Mouse (Mus musculus) mouse trophoblast stem cell (cell line): Measurements from ENCODE around the gene Hmga2.

ENCODE experiments used
- in situ Hi-C, 2 experiments: fragments of 300-500 bp; cut with MseI, MboI; formaldehyde crosslinking; loops; 2 replicates in 1 of 2; 3 replicates in 1 of 2; pipeline ENCODE4 v1.15.1; 2025

Gene Hmga2

DNA sequence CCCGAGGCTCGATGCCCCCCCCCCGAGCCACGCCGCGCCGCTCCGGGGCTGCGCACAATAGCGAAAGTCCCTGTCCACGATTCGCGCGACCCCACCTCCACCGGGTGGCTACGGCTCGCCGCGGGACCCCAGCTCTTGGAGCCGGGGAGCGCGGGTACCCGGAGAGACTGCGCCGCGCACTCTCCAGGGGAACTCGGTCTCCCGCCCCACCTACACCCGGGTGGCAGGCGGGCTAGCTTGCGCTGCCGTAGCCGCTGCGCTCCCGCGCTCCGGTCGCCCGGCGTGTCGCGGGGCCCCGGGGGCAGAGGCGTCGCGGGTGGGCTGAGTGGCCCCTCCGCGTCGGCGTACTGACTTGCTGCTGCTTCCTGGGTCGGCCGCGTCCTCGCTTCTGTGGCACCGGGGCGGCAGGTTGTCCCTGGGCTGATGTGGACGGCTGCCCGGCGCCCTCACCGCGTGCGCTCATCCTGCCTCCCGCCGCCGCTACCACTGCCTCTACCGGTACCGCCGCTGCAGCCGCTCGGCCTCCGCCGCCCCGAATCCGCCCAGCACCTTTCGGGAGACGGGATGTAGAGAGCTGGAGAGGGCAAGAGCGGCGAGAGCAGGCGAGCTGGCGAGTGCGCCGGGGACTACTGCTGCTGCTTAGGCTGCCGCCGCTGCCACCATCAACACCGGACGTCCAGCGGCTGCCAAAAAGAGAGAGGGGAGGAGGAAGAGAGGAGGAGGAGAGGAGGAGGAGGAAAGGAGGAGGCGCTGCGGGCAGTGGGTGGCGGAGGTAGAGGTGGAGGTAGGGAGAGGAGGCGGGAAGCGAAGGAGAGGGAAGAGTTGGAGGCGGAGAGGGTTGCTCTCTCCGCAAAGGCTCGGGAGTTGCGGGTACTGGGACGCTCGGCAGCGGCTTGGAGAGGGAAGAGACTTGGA, at the start of gene Hmga2:
Hmga2 (minus strand) TSS at position 869 of the 915 bp plus-strand sequence.
- in situ Hi-C loops = loop anchor here in 1 of 2 experiments (10.0 kb wide), 1 partner anchor 171 kb away; no protein-coding TSS in a partner anchor

DNA sequence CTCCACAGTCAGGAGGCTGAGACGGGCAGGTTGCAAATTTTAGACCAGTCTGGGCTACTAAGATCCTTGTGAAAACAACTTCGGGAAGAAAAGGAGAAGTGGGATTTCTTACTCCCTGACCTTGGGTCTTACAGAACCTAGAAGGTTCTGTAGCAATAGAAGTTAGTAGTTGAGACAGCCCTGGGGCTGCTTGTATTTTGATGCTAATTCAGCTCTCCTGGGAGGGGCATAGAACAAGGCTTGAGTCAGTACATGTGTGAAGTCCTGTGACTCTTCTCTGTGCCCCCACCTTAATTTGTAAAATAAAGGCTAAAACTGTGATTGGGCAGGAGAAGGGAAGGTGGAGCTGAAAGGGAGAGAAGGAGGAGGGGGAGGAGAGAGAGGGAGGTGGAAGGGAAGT, 46.7 kb upstream of the Hmga2 start:
- in situ Hi-C loops = no loop called here

DNA sequence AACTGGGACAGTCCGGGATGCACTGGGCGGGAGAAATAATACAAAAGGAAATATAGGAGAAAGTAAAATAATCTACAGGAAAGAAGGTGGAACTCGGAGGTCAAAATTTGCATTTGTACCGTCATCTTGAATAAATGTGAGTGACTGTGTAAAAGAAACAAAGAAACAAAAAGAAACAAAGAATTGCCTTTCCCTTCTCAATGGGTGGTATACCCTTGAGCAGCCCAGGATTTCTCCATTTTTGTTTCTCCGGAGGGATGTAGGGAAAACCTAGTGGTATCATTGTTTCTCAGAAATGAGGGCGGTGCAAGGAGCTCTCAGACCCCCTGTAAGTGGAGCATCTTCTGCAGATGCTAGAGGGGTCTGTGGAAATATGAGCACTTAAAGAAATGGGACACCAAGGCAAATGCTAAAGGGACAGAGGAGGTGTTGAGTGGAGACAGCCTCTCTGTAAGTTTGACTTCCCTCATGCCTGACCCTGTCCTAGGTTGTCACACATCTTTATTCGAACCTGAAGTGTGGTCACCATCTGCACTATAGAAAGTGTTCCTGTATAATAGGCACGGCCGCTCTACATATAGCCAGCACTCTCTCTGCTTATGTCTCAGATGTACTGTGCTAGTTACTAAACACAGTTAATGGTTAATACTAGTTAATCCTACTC, 45.8 kb upstream of the Hmga2 start:
- in situ Hi-C loops = no loop called here

DNA sequence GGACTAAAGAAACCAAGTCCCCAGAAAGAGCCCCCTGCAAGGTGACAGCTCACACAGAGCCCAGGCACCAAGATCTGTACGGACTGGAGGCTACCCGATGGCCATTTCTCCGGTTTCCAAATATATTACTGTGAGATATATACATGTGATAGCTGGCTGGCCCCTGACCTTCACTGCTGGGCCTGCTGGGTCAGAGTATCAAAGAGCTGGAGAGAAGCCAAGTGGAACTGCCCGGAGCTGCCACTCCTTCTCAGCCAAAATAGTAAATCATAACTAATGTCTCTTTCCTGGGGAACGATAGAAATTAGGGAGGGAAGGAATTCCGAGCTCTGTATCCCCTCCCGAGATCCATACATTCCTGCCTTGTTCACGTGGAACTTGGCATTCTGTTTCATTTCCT, 40.0 kb upstream of the Hmga2 start:
- in situ Hi-C loops = no loop called here

DNA sequence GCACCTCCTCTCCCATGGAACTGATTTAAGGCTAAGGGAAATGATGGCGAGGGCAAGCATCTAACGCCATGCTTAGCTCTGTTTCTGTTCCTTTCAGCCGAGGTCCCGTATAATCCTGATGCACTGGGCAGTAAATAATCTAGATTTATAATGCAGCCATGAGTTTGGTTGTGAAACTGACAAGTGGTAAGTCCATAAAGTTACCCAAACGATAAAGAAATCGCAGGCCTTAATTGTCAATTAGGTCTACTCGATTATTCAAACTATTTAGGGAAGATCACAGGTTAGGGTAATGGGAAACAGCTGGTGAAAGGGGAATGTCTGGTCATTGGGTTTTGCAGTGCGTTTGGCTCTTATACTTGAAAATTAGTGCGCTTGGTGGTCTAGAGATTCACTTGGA, 37.5 kb upstream of the Hmga2 start:
- in situ Hi-C loops = no loop called here

DNA sequence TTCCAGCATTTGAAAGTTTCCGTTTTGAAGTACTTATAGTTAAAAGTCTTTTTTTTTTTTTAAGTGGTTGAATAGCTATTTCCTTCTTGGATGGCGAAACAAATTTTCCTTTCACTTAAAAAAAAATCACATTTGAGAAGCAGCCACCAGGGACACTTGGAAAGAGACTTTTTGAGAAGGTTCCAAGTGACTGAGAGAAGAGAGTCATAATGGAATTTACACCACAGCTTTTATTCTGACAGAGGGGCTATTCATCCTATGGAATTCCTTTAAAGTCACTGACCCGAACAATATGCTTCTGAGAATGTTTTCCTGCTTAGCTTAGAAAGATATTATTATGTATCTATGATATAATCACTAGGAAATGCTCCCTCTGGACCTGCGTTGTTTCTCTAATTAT, 36.7 kb upstream of the Hmga2 start:
- in situ Hi-C loops = no loop called here

DNA sequence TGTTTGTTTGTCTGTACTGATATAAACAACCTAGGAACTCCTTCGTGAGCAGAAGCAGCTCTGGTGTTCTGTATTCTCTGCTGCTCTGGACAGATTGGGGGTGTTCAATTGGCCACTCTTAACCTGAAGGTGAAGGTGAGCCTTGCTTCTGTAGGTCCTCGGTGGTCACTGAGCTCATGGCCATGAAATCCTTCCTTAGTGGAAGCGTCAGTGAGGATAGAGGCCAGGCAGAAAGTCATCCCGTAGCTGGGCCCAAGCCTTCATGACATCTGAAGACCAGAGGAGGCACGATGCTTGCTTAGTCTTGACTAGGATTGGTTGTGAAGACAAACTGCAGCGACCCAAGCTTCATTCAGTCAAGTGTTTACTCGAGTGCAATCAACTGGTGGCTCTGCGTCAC, 35.9 kb upstream of the Hmga2 start:
- in situ Hi-C loops = no loop called here

DNA sequence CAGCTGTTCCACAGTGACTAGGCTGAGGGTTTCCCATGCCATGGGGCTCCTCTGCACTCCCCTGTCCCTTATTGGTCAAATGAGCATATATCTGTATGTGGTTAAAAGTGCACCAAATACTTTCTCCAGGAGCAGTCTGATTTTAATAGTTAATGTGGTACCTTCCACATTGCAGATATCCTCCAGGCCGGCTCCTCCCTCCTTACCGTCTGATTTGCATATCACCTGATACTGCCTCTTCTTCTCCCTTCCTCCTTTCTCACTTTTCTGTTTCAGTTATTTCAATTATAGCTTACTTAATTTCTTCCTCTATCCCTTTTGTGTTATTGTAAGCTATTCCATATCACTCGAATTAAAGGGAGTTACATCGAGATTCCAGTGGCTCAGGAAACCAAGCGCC, 27.7 kb upstream of the Hmga2 start:
- in situ Hi-C loops = no loop called here

DNA sequence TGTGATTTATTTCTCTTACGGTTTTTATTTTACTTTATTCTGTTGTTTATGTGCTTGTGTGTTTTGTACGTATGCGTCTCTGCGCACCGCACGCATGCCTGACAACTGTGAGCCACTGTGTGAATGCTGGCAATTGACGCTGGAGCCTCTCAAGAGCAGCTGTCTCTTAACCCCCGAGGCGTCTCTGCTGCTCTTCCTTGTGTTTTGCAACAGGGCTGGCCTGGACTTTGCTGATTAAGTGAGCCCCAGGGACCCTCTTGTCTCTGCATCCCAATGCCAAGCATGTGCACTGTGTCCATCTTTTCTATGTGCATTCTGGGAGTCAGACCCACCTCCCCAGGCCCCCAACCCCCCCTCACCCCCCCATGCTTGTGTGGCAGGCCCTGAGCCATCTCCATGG, 24.5 kb upstream of the Hmga2 start:
- in situ Hi-C loops = no loop called here

DNA sequence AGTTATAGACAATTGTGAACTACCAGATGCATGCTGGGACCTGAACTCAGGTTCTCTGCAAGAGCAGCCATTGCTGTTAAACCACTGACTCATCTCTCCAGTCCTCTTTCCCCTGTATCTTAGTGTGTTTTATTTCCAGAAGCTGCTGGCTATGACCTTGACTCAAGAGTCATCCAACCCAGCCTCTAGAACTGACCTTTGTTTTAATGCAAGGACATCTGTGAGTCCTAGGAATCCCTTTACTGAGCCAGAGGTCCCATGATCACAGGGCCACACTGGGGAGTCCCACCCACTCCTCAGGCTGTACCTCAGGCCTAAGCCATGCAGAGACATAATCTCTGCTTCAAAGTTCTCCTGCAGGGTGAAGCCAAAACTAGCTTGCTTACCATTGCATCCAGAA, 21.8 kb upstream of the Hmga2 start:
- in situ Hi-C loops = no loop called here

DNA sequence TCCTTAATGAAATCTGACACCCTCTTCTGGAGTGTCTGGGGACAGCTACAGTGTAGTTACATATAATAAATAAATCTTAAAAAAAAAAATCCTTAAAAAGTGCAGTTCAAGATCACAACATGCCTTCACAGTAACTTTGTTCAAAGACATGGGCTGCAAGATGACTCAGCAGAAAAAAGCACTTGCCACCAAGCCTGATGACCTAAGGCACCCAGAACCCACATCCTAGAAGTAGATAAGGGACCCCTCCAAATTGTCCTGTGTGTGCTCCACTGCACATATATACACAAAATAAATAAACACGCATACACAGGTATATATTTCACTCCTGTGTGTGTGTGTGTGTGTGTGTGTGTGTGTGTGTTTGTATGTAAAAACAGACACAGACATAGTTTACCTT, 18.4 kb upstream of the Hmga2 start:
- in situ Hi-C loops = no loop called here

DNA sequence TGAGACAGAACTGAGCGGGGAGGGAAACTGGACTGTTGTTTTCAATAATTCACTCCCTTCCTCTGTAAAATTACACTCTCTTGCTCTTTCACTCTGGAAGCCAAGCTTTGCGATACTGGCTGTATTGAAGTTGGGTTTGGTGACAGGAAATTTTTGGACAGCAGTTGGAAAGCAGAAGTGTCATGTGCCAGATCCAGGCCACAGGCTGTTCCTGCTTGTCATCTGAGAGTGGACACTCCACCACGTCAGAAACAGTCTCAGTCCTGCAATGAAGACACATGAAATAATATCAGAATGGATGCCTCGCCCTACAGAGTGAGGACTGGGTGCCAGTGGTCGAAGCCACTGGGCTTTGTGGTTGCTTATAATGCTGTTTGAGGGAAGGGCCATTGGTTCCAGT, 15.2 kb upstream of the Hmga2 start:
- in situ Hi-C loops = no loop called here

DNA sequence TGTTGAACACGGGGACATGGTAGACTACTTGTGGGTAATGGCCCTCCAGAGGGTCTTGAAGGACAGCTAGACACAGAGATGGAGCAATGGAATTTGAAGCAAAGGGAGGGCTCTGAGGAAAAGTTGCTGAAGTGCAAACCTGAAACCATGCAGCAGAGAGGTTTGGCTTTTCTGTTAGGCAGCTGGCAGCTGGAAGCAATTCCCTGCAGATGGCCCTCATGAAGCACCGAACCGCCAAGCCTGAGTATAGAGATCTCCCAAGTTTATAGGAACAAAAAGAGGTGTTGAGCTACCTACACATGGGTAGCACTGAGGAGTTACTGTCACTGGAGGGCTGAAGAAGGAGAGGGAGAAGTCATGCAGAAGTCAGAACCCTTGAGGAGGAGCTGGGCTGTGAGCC, 13.3 kb upstream of the Hmga2 start:
- in situ Hi-C loops = no loop called here

DNA sequence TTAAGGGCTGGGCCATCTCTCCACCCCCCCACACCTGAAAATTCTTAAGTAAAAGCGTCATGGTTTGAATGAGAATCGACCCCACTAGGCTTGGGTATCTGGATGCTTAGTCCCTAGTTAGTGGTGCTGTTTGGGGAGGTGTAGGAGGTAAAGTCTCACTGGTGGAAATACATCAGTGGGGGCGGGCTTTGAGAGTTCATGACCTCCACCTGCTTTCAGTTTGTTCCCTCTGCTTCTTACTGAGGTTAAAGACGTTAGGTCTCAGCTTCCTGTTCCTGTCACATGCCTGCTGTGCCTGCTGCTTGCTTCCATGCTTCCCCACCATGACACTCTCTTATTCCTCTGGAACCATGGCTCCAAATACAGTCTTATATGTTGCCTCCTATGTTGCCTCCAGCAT, 12.3 kb upstream of the Hmga2 start:
- in situ Hi-C loops = no loop called here

DNA sequence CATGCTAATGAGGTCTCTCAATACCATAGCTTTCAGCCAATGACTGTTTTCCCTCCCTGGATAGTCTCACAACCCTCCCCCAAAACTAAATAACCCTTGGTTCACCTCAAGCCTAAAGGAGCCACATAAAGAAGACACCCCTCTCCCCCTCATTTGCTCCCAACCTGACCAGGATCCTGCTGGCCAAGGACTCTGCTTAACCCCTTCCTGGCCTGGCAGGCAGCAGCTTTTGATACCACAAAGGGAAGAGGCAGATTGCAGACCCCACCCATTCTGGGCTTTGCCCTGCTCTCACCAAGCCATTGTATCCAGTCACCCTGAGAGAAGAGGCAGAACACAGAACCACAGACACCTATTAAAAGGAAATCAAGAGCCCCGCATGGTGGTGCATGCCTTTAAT, 11.6 kb upstream of the Hmga2 start:
- in situ Hi-C loops = no loop called here

DNA sequence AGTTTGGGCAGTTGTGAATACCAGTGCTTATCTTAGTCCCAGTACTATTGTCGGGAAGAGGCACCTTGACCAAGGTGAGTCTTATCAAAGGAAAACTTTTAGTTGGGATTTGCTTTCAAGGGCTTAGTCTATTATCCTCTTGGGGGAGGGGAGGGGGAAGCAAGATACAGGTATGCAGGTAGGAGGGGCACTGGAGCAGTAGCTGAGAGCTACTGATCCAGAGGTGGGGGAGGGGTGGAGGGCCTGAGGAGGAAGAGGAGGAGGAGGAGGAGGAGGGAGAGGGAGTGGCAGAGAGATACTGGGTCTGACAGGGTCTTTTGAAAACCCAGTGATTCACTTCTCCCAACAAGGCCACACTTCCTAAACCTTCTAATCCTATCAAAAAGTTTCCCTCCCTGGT, 9.2 kb upstream of the Hmga2 start:
- in situ Hi-C loops = no loop called here

DNA sequence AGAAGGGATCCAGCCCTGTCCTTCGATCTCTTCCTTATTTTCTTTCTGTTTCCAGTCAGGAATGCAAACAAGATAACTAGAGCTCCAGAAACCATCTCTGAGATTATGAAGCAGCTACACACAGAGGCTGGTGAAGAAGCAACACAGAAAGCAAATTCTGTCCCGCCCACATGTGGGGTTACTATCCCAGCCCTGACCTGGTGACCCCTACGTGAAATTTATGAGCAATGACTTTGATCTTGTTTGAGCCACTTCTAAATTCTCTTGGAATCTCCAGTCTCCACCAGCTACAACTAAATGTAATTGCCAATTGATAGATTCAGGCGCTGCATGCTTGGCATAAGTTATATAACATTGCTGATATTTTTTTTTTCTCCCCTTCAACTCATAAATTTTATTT, 7.9 kb upstream of the Hmga2 start:
- in situ Hi-C loops = no loop called here

DNA sequence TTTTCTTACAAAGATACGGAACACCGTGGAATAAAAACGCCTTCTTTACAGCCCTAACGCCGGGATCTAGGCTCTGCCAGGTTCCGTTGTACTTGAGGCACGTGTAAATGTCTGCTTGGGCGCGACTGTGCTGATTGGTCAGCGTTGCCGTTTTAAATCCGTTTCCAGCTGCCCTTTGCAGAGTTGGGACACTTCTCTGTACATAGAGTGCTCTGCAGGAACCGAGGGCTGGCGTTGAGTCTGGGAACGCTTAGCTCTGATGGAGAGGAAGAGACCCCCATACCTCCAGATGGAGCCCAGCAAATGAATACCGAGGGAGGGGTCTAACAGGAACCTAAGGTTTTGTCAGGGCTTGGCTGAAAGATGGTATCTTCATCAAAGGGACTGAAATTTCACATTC, 1.9 kb upstream of the Hmga2 start:
- in situ Hi-C loops = loop anchor here in 1 of 2 experiments (10.0 kb wide), 1 partner anchor 173 kb away; no protein-coding TSS in a partner anchor

DNA sequence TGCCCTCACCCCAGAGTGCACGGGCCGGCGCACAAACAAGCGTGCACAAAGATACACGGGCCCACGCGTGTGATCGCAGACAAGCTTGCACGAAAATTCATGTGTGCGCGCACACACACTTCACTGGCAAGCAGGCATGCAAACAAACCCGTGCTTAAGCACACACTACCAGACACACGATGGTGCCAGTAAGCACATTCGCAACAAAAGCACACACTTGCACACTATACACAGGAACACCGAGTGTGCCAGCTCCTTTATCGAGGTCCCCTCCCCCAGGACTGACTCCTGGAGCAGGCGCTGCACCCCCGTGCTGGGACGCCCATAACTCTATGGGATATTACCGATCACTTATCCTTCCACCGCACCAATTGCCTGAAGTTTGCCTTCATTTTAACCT, 1.2 kb upstream of the Hmga2 start:
- in situ Hi-C loops = loop anchor here in 1 of 2 experiments (10.0 kb wide), 1 partner anchor 173 kb away; no protein-coding TSS in a partner anchor

DNA sequence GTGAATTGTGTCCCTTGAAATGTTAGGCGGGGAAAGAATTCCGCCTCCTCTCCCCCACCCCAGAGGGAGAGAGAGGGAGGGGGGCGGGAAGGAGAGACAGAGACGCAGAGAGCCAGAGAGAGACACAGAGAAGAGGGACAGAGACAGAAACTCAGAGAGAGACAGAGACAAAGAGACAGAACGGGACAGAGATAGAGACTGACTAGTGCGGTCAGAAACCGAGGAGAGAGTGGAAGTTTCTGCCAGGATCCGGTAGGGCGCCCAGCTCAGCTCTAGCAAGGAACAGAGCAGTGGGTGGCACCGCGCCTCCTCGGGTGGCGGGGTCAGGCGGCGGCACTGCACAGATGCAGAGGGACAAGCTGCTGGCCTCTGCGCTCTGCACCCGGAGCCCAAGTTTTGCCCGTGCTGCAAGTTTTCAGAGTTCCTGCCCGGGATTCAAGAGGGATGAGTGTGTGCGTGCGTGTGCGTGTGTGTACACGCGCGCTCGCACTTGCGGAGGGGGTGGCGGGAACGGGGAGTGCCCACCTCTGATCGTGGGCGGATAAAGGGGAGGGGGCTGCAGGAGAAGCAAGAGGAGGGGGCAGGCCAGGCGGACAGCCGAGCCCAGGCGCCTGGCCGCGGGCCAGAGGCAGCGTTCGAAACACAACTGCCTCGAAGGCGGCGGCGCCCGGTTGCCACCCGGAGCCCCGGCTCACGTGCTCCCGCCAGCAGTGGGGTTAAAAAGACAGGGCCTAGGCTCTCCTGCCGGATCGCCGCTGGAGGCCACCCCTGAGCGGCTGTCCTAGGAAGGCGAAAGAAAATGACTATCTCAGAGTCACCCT, 457 bp upstream of the Hmga2 start:
- in situ Hi-C loops = loop anchor here in 1 of 2 experiments (10.0 kb wide), 1 partner anchor 172 kb away; no protein-coding TSS in a partner anchor

DNA sequence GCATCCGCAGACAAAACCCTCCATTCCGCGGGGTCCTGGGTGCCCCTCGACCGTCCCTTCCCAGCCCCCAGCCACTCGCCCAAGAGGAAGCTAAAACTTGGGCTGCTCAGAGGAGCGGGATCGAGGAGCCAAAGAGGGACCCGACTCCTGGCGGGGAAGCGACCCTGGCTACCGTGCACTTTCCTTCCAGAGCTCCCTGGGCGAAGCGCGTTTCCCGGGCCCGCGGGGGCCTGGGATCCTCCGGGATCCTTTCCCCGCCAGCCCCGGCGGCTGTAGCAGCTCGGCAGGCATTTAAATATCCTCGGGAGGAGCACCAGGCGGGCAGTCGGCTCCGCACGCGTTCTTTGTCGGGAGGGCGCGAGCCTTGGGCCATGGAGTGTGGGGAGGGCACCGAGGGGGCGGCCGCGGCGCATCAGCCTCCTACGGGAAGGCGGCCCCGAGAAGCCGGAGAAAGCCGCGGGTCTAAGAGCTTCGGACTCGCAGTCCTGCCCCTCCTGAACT, 1.2 kb downstream of the Hmga2 start:
- in situ Hi-C loops = loop anchor here in 1 of 2 experiments (10.0 kb wide), 1 partner anchor 170 kb away; no protein-coding TSS in a partner anchor

DNA sequence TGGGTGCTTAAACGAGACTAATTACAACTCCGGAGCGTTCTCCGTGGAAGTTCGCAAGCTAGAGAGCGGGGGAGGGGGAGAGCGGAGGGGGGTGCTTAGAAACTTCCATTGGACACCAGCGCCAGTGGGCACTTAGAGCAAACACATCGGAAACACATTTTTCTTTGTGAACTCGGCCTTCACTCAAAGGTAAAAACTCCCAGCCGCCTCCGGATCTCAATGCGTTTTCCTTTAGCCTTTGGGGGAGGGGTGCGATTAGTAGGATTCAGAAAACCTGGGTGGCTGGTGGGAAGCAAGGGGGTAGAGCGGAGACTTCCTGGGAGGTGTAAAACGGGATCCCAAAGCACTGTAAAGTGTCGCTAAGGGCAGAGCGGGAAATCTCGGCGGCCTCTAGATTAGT, 2.0 kb downstream of the Hmga2 start:
- in situ Hi-C loops = loop anchor here in 1 of 2 experiments (10.0 kb wide), 1 partner anchor 170 kb away; no protein-coding TSS in a partner anchor
